Mouse (Mus musculus): Measurements from ENCODE around the gene Isx. TPM values are rescaled to one million over a fixed set of nuclear protein-coding genes. Genes with fewer than 3 reads are reported as not detected.

The Isx gene
- polyA plus RNA-seq, 1 experiment from 2014 or later, result not detected

GRCm38 (mm10) chr8:74854786-74855185 is 18.2 kb upstream of the Isx start:
- no peak overlapping the region for H3K27ac ChIP-seq (ENCODE audit: low read depth, low read length)
- H3K36me3 ChIP-seq (ENCODE audit: control insufficient read depth, insufficient read depth, low read length), result no peaks in the 10 kb centered on the region
- ATAC-seq, result no peak
- H3K4me1 ChIP-seq (ENCODE audit: control insufficient read depth, insufficient read depth, low read depth, low read length), result no peaks in the 10 kb centered on the region
- H3K27me3 ChIP-seq (replicated peaks; ENCODE audit: control insufficient read depth, insufficient read depth, low read length), result no peaks in the 10 kb centered on the region
- 97% methylated on average over 4 of the region's 4 CpGs for whole genome bisulfite sequencing
- H3K9me3 ChIP-seq (ENCODE audit: control insufficient read depth, low read length), result no peaks in the 10 kb centered on the region
- no peak overlapping the region for H3K9ac ChIP-seq (ENCODE audit: low read depth, low read length)
- no peak overlapping the region for H3K4me2 ChIP-seq (ENCODE audit: low read length)
- no peak overlapping the region for H3K4me3 ChIP-seq (ENCODE audit: low read length)

- ATAC-seq, result no peak
- Histone ChIP-seq H3K4me1 (ENCODE audit: control insufficient read depth, insufficient read depth, low read depth, low read length) (no peaks in the 10 kb centered on the region), H3K4me2 (ENCODE audit: low read length) (no peak overlapping the region), H3K27me3 (replicated peaks; ENCODE audit: control insufficient read depth, insufficient read depth, low read length) (no peaks in the 10 kb centered on the region), H3K4me3 (ENCODE audit: low read length) (no peak overlapping the region), H3K9ac (ENCODE audit: low read depth, low read length) (no peak overlapping the region), H3K36me3 (ENCODE audit: control insufficient read depth, insufficient read depth, low read length) (no peaks in the 10 kb centered on the region), H3K27ac (ENCODE audit: low read depth, low read length) (no peak overlapping the region), H3K9me3 (ENCODE audit: control insufficient read depth, low read length) (no peaks in the 10 kb centered on the region)
- 92% methylated on average over 3 of the region's 3 CpGs for WGBS
Observed at GRCm38 (mm10) chr8:74855341-74855740, 17.6 kb upstream of the Isx start.

GRCm38 (mm10) chr8:74859241-74859640 is 13.7 kb upstream of the Isx start:
- 93% methylated on average over 4 of the region's 4 CpGs for WGBS
- no peak overlapping the region for H3K9ac ChIP-seq (ENCODE audit: low read depth, low read length)
- H3K4me3 ChIP-seq (ENCODE audit: low read length), result no peak overlapping the region
- H3K4me2 ChIP-seq (ENCODE audit: low read length), result no peak overlapping the region
- H3K4me1 ChIP-seq (ENCODE audit: control insufficient read depth, insufficient read depth, low read depth, low read length), result no peaks in the 10 kb centered on the region
- H3K27me3 ChIP-seq (replicated peaks; ENCODE audit: control insufficient read depth, insufficient read depth, low read length), result no peaks in the 10 kb centered on the region
- no peaks in the 10 kb centered on the region for H3K9me3 ChIP-seq (ENCODE audit: control insufficient read depth, low read length)
- ATAC-seq, result no peak
- no peak overlapping the region for H3K27ac ChIP-seq (ENCODE audit: low read depth, low read length)
- no peaks in the 10 kb centered on the region for H3K36me3 ChIP-seq (ENCODE audit: control insufficient read depth, insufficient read depth, low read length)

GRCm38 (mm10) chr8:74860449-74860848 is 12.5 kb upstream of the Isx start:
- Histone ChIP-seq H3K4me2 (ENCODE audit: low read length) (no peak overlapping the region), H3K27me3 (replicated peaks; ENCODE audit: control insufficient read depth, insufficient read depth, low read length) (no peaks in the 10 kb centered on the region), H3K9ac (ENCODE audit: low read depth, low read length) (no peak overlapping the region), H3K4me3 (ENCODE audit: low read length) (no peak overlapping the region), H3K27ac (ENCODE audit: low read depth, low read length) (no peak overlapping the region), H3K36me3 (ENCODE audit: control insufficient read depth, insufficient read depth, low read length) (no peaks in the 10 kb centered on the region), H3K9me3 (ENCODE audit: control insufficient read depth, low read length) (no peaks in the 10 kb centered on the region), H3K4me1 (ENCODE audit: control insufficient read depth, insufficient read depth, low read depth, low read length) (no peaks in the 10 kb centered on the region)
- 49% methylated on average over 6 of the region's 6 CpGs for WGBS
- peak; percentile 20; the same call in 1 of the 2 replicates for ATAC-seq

GRCm38 (mm10) chr8:74862598-74862997 is 10.4 kb upstream of the Isx start:
- no peaks in the 10 kb centered on the region for H3K27me3 ChIP-seq (replicated peaks; ENCODE audit: control insufficient read depth, insufficient read depth, low read length)

GRCm38 (mm10) chr8:74870346-74870949 is 2.5 kb upstream of the Isx start:
- Histone ChIP-seq H3K9ac (ENCODE audit: low read depth, low read length) (no peak overlapping the region), H3K27me3 (replicated peaks; ENCODE audit: control insufficient read depth, insufficient read depth, low read length) (no peaks in the 10 kb centered on the region), H3K9me3 (ENCODE audit: control insufficient read depth, low read length) (no peaks in the 10 kb centered on the region), H3K27ac (ENCODE audit: low read depth, low read length) (no peak overlapping the region), H3K4me3 (ENCODE audit: low read length) (no peak overlapping the region), H3K36me3 (ENCODE audit: control insufficient read depth, insufficient read depth, low read length) (no peaks in the 10 kb centered on the region), H3K4me1 (ENCODE audit: control insufficient read depth, insufficient read depth, low read depth, low read length) (no peaks in the 10 kb centered on the region), H3K4me2 (ENCODE audit: low read length) (no peak overlapping the region)
- no peak for ATAC-seq
- 83% methylated on average over 4 of the region's 4 CpGs for WGBS

More at GRCm38 (mm10) chr8:74862598-74862997, 10.4 kb upstream of the Isx start:
- Histone ChIP-seq H3K4me3 (ENCODE audit: low read length) (no peak overlapping the region), H3K27ac (ENCODE audit: low read depth, low read length) (no peak overlapping the region), H3K4me1 (ENCODE audit: control insufficient read depth, insufficient read depth, low read depth, low read length) (no peaks in the 10 kb centered on the region), H3K4me2 (ENCODE audit: low read length) (no peak overlapping the region), H3K9me3 (ENCODE audit: control insufficient read depth, low read length) (no peaks in the 10 kb centered on the region), H3K9ac (ENCODE audit: low read depth, low read length) (no peak overlapping the region), H3K36me3 (ENCODE audit: control insufficient read depth, insufficient read depth, low read length) (no peaks in the 10 kb centered on the region)
- no peak for ATAC-seq
- WGBS, result 65% methylated on average over 2 of the region's 2 CpGs

- Histone ChIP-seq H3K27me3 (replicated peaks; ENCODE audit: control insufficient read depth, insufficient read depth, low read length) (no peaks in the 10 kb centered on the region), H3K36me3 (ENCODE audit: control insufficient read depth, insufficient read depth, low read length) (no peaks in the 10 kb centered on the region), H3K9me3 (ENCODE audit: control insufficient read depth, low read length) (no peaks in the 10 kb centered on the region), H3K4me1 (ENCODE audit: control insufficient read depth, insufficient read depth, low read depth, low read length) (no peaks in the 10 kb centered on the region), H3K4me3 (ENCODE audit: low read length) (no peak overlapping the region), H3K27ac (ENCODE audit: low read depth, low read length) (no peak overlapping the region), H3K4me2 (ENCODE audit: low read length) (no peak overlapping the region), H3K9ac (ENCODE audit: low read depth, low read length) (no peak overlapping the region)
- ATAC-seq, result no peak
- WGBS, result 66% methylated on average over 4 of the region's 4 CpGs
Observed at GRCm38 (mm10) chr8:74871686-74872085, 1.3 kb upstream of the Isx start.

- H3K9ac ChIP-seq (ENCODE audit: low read depth, low read length), result no peak overlapping the region
- WGBS, result 89% methylated on average over 7 of the region's 7 CpGs
- no peaks in the 10 kb centered on the region for H3K36me3 ChIP-seq (ENCODE audit: control insufficient read depth, insufficient read depth, low read length)
- no peaks in the 10 kb centered on the region for H3K9me3 ChIP-seq (ENCODE audit: control insufficient read depth, low read length)
- no peak overlapping the region for H3K27ac ChIP-seq (ENCODE audit: low read depth, low read length)
- no peak for ATAC-seq
- H3K4me2 ChIP-seq (ENCODE audit: low read length), result no peak overlapping the region
- H3K4me1 ChIP-seq (ENCODE audit: control insufficient read depth, insufficient read depth, low read depth, low read length), result no peaks in the 10 kb centered on the region
- H3K27me3 ChIP-seq (replicated peaks; ENCODE audit: control insufficient read depth, insufficient read depth, low read length), result no peaks in the 10 kb centered on the region
- H3K4me3 ChIP-seq (ENCODE audit: low read length), result no peak overlapping the region
Observed at GRCm38 (mm10) chr8:74872151-74872823, 686 bp upstream of the Isx start.

GRCm38 (mm10) chr8:74874565-74874964 is 1.6 kb downstream of the Isx start:
- Histone ChIP-seq H3K27ac (ENCODE audit: low read depth, low read length) (no peak overlapping the region), H3K9ac (ENCODE audit: low read depth, low read length) (no peak overlapping the region), H3K4me1 (ENCODE audit: control insufficient read depth, insufficient read depth, low read depth, low read length) (no peaks in the 10 kb centered on the region), H3K36me3 (ENCODE audit: control insufficient read depth, insufficient read depth, low read length) (no peaks in the 10 kb centered on the region), H3K4me3 (ENCODE audit: low read length) (no peak overlapping the region), H3K27me3 (replicated peaks; ENCODE audit: control insufficient read depth, insufficient read depth, low read length) (no peaks in the 10 kb centered on the region), H3K9me3 (ENCODE audit: control insufficient read depth, low read length) (no peaks in the 10 kb centered on the region), H3K4me2 (ENCODE audit: low read length) (no peak overlapping the region)
- no peak for ATAC-seq
- WGBS, result 56% methylated on average over 2 of the region's 2 CpGs

Data from hindbrain, embryonic 16.5 days (tissue).